Mouse (Mus musculus) lung, adult 2 months (tissue): ENCODE data around the gene Sstr4. TPM values are rescaled to one million over a fixed set of nuclear protein-coding genes. Genes with fewer than 3 reads are reported as not detected.

Experiments used
- DNase-seq: peaks from one replicate; pipeline ENCODE4 v3.0.0; 2022
- H3K4me1 ChIP-seq: fragments of 200-500 bp; 2 replicates; pipeline ENCODE4 v1.6.1; 2011; ENCODE audit warnings: low read length; ENCODE audit not compliant: control insufficient read depth, insufficient read depth
- H3K4me3 ChIP-seq: fragments of 200-500 bp; replicated peaks from 2 replicates; pipeline ENCODE3; 2011; ENCODE audit warnings: low read depth, mild to moderate bottlenecking, control low read depth, low read length; ENCODE audit errors: extremely low read depth
- CTCF ChIP-seq: fragments of 200-500 bp; IDR thresholded peaks from 2 replicates; pipeline ENCODE4 v1.5.1; 2011; ENCODE audit warnings: mild to moderate bottlenecking, low read length, control low read depth; ENCODE audit not compliant: insufficient read depth
- POLR2A ChIP-seq: fragments of 200-500 bp; IDR thresholded peaks from 2 replicates; pipeline ENCODE4 v1.6.1; 2011; ENCODE audit warnings: low read depth, mild to moderate bottlenecking, control low read depth, low read length, borderline replicate concordance; ENCODE audit errors: extremely low read depth
- WGBS: fragments of 180-500 bp; shearing (Covaris S2); methylation state at CpG from one replicate; pipeline ENCODE4 v1.1.7; 2018; 5-methylcytosine and 5-hydroxymethylcytosine counted together
- polyA plus RNA-seq: library from polyadenylated mRNA; depleted of rRNA; stranded (reverse); fragments of >200 nt; gene quantifications from 2 replicates; pipeline ENCODE4 v1.2.3, GENCODE M21; 2012

The Sstr4 gene
- polyA plus RNA-seq, 1 experiment, result 8.3 TPM

GRCm38 (mm10) chr2:148421706-148422105 is 26.6 kb downstream of the Sstr4 start:
- TF ChIP-seq POLR2A (no peak), CTCF (no peak)
- 30% methylated on average over 1 of the region's 1 CpGs for WGBS
- Histone ChIP-seq H3K4me1 (no peaks in the 10 kb centered on the region; the same call in 1 of the 2 replicates), H3K4me3 (no peak overlapping the region)
- DNase-seq, result no peak

- no peak for DNase-seq
- no peak overlapping the region for H3K4me3 ChIP-seq
- H3K4me1 ChIP-seq, result peaks cover 8% of the 10 kb centered on the region
- 51% methylated on average over 5 of the region's 5 CpGs for WGBS
- no peak for TF ChIP-seq POLR2A
- TF ChIP-seq CTCF, result no peak
These were observed 30.7 kb downstream of the Sstr4 start for GRCm38 (mm10) chr2:148425709-148426382.

GRCm38 (mm10) chr2:148427553-148427952 is 32.4 kb downstream of the Sstr4 start:
- H3K4me1 ChIP-seq, result peaks cover 8% of the 10 kb centered on the region
- TF ChIP-seq CTCF (no peak), POLR2A (no peak)
- WGBS, result 33% methylated on average over 3 of the region's 3 CpGs
- no peak for DNase-seq
- H3K4me3 ChIP-seq, result no peak overlapping the region

GRCm38 (mm10) chr2:148428523-148428922 is 33.4 kb downstream of the Sstr4 start:
- Histone ChIP-seq H3K4me3 (no peak overlapping the region), H3K4me1 (peaks cover 8% of the 10 kb centered on the region)
- WGBS, result 53% methylated on average over 3 of the region's 3 CpGs
- DNase-seq, result no peak
- TF ChIP-seq CTCF (no peak), POLR2A (no peak)

GRCm38 (mm10) chr2:148429001-148429505 is 33.9 kb downstream of the Sstr4 start:
- H3K4me3 ChIP-seq, result no peak overlapping the region
- TF ChIP-seq CTCF, result no peak
- no peak for TF ChIP-seq POLR2A
- DNase-seq, result no peak
- H3K4me1 ChIP-seq, result peaks cover 8% of the 10 kb centered on the region

- 71% methylated on average over 4 of the region's 4 CpGs for WGBS
- TF ChIP-seq POLR2A (no peak), CTCF (no peak)
- Histone ChIP-seq H3K4me1 (peaks cover 8% of the 10 kb centered on the region), H3K4me3 (no peak overlapping the region)
- DNase-seq, result no peak
These were observed 35.8 kb downstream of the Sstr4 start for GRCm38 (mm10) chr2:148430941-148431340.

- Histone ChIP-seq H3K4me3 (no peak overlapping the region), H3K4me1 (peaks cover 8% of the 10 kb centered on the region)
- DNase-seq, result no peak
- TF ChIP-seq CTCF (no peak), POLR2A (no peak)
- WGBS, result 67% methylated on average over 2 of the region's 2 CpGs
These were observed 37.2 kb downstream of the Sstr4 start for GRCm38 (mm10) chr2:148432346-148432745.

GRCm38 (mm10) chr2:148436285-148436684 is 41.1 kb downstream of the Sstr4 start:
- TF ChIP-seq POLR2A (no peak), CTCF (no peak)
- Histone ChIP-seq H3K4me1 (no peaks in the 10 kb centered on the region; the same call in 1 of the 2 replicates), H3K4me3 (peak overlapping the region; percentile 4)
- 42% methylated on average over 3 of the region's 3 CpGs for WGBS
- DNase-seq, result no peak

GRCm38 (mm10) chr2:148439691-148440276 is 44.6 kb downstream of the Sstr4 start:
- TF ChIP-seq POLR2A (no peak), CTCF (no peak)
- no peak for DNase-seq
- WGBS, result 28% methylated on average over 3 of the region's 3 CpGs
- H3K4me3 ChIP-seq, result peak overlapping the region; percentile 81
- H3K4me1 ChIP-seq, result no peaks in the 10 kb centered on the region

GRCm38 (mm10) chr2:148441421-148441820 is 46.3 kb downstream of the Sstr4 start:
- TF ChIP-seq CTCF (no peak), POLR2A (peak; percentile 35; the same call in 1 of the 2 replicates)
- peak overlapping the region; percentile 81 for H3K4me3 ChIP-seq
- 50% methylated on average over 10 of the region's 10 CpGs for WGBS
- 0 out of 2 replicates have a peak, but pooled peaks cover 2% of the 10 kb centered on the region for H3K4me1 ChIP-seq
- DNase-seq, result no peak

- 37% methylated on average over 4 of the region's 4 CpGs for WGBS
- H3K4me1 ChIP-seq, result 0 out of 2 replicates have a peak, but pooled peaks cover 2% of the 10 kb centered on the region
- peak overlapping the region; percentile 81 for H3K4me3 ChIP-seq
- TF ChIP-seq CTCF (no peak), POLR2A (no peak)
- no peak for DNase-seq
These were observed 47.0 kb downstream of the Sstr4 start for GRCm38 (mm10) chr2:148442172-148442571.
